Mouse (Mus musculus): Measurements from ENCODE around the gene Usp31.

Usp31 gene

DNA sequence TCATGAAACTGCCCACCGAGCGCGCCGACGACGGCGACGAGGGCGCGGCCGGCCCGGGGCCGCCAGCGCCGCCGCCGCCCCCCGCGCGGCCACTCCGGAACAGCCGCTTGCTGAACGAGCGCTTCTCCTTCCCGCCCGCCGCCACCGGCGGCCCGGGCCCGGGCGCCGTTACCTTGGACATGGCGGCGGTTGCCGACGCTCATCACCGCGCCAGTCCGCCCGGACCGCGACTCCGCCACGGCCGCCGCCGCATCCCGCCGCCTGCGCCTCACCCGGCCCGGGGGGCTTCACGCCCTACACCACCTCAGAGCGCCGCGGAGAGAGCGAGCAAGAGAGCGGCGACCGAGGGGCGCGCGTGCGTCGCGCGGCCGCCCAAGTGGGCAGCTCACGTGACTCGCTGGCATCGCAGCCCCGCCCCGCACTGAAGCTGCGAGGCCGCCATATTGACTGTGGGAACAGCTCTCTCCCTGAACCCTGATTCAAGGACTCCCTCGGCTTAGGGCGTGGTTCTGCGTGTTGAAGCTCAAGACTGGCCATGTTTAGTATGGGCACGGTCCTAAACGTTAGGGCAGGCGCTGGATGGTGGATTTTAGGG is at the start of gene Usp31:
Gene Usp31 (minus strand): TSS at position 181 of the 595 bp plus-strand sequence.
- peak; percentile 99 for DNase-seq (ENCODE audit: low read depth, low spot score)

DNA sequence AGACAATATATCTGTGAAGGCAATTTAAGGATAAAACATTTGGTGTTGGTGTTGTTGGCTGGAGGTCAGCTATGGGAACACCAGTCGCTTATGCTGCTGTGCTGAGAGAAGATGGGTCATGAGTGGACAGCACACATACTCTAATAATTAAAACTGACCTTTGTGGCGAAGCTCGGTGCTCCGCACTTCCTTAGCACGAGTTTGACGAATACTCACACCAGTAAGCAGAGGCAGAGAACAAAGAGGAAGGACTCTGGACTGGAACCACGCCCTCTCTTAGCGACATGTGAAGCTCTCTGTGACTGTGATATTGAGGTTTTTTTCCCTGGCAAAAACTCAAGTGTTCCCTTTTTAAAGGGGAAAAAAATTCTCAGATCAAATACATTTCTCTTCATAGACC is 47.7 kb upstream of the Usp31 start:
- no peak for DNase-seq (ENCODE audit: low read depth, low spot score)

DNA sequence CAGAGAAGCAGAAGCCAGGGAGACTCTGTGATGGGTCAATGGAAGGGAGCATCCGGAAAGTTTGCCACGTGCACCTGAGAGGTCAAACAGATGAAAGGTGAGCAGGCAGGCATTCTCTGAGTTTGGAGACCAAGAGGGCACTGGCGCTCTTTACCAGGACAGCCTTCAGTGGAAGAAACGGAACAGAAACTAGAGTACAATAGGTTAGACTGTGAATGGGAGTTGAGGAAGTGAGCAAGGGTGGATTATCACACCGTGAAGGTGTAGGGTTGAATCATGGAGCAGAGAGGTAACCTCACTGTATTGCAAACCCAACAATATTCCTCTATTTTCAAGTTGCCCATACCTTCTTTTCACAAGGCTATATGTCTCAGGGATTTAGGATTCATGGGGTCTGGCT is 43.2 kb upstream of the Usp31 start:
- DNase-seq (ENCODE audit: low read depth, low spot score) = no peak

DNA sequence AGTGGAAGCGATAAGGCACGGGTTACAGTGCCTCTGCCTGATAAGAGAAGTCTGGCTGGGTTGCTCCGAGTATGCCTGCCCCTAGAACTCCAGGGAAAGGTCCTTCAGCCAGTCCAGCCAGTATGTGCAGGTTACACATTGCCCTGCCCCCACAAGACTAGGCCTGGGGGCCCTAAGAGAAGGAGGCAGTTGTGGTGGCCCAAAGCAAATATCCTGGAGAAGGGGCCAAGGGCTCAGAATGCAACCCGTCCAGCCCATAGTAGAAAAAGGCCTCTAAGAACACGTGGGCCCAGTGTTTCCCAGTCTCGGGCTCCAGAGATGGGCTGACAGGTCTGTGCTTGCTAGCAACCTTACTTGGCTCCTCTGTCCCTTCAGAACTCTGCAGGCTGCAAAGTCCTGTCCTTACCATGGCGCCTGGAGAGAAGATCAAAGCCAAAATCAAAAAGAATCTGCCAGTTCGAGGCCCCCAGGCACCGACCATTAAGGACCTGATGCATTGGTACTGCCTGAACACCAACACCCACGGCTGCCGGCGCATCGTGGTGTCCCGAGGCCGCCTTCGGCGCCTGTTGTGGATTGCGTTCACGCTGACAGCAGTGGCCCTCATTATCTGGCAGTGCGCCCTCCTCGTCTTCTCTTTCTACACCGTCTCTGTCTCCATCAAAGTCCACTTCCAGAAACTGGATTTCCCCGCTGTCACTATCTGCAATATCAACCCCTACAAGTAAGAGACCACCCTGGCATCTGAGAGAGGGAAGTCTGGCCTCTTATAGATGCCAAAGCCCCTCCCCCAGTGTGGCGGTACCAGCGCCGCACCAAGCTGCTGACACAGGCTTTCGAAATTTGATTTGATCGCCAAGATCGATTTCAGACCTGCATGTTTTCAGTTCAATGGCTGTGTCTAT is 30.7 kb upstream of the Usp31 start:
- DNase-seq (ENCODE audit: low read depth, low spot score) = no peak

DNA sequence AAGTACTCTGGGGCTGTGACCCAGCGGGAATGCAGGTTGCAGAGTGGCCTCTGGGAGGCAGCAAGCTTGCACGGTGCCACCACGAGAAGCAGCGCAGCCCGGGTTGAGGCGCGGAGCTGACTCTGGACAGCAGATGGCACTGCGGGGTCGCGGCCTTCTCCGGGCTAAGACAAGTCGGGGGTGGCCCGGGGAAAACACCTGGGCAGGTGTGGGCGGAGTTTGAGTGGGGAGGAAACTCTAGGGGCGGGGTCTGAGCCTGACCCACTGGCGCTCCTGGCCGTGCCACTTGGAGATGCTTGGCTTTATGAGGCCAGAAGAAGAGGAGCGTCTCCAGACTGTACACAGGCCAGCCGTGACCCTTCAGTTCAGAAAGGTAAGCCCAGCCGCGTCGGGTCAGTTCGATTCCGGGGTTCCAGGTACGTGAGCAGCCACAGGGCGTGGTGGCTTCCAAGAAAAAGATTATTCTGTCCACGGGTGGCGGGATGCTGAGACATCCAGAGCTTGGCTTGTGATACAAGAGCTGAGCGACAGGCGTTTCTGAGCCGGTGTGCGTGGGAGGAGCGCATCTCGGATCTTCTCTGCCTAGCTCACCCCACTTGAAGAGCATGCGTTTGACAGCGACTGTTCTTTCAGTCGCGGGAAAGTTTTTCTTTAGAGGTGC is 27.2 kb upstream of the Usp31 start, which contains the start of gene Scnn1g:
Gene Scnn1g (plus strand): TSS at position 309 of the 661 bp plus-strand sequence.
- peak; percentile 95 for DNase-seq (ENCODE audit: low read depth, low spot score)

DNA sequence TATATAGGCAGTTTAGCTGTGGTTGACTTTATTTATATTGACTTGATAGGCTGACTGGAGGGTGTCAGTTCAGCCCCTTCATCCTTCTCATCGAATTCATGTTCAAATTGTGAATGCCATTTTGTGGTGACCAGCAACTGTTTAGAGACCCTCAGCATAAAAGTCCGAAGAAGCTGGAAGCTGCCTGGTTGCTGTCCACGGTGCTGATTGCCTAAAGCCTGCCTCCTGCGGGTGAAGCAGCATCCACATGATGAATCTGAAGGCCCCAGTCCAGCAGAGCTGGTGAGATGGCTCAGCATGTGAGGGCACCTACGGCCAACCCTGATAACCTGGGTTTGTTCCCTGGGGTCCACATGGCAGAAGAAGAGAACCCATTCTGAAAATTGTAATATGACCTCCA is 23.2 kb upstream of the Usp31 start:
- DNase-seq (ENCODE audit: low read depth, low spot score) = no peak

DNA sequence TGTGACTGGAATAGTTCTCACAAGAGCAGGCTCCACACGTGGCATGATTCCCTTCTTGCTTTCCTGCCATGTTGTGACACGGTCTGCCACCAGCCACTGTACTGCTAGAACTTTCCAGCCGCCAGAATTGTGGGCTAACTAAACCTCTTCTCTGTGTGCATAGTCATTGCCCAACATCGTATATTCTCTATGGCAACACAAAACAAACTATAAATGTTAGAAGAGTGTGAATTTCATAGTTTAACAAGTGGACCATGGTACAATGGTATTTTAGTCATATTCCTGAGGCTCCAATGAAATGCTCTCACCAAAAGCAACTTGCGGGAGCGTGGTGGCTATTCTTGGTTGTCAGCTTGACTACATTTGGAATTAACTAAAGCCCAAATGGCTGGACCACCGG is 10.0 kb upstream of the Usp31 start:
- peak; percentile 39 for DNase-seq (ENCODE audit: low read depth, low spot score)

DNA sequence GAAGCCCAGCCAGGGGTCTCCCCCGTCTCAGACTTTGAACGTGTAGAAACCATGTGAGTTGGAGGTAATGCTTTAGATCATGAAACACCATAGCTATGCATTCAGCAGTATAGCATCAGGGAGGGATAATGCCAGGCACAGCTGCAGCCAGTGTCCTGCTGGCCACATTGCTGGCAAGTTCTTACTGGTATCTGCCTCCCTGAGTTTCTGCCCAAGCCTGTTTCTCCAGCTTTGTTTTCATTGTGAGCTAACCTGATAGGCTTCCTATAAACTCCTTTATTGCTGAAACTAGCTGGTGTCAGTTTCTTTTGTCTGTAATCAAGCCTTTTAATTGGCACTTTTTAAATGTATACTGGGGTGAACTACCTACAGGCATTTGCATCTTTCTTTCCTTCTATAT is 4.1 kb upstream of the Usp31 start:
- no peak for DNase-seq (ENCODE audit: low read depth, low spot score)

DNA sequence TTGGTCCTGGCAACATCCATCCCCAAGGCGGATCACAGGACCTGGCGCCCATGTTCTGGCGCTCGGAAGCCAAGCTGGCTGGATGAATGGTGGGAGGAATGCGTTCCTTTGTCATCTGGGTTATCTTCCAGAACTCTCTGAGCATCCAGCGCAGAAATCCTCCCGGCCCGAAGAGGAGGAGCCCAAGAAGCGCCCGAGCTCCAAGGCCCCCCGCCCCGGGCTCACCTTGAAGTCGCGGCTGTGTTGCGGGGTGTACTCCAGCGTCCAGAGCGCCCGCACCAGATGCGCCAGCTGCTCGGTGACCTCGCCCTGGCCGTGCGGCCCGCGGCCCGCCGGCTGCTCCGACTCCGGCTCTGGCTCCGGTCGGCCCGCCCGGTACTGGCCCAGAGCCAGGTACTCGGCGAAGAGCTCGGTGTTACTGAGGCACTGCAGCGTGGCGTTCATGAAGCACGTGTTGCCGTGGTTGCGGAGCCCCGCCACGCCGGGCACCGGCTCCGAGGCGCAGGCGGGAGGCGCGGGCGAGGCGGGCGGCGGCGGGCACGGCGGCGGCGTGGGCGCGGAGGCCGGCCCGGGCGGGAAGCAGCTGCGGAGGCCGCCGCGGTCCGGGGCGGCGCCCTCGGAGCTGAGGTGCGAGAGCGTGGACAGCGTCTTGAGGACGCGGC is 511 bp downstream of the Usp31 start:
- DNase-seq (ENCODE audit: low read depth, low spot score) = peak; percentile 70

DNA sequence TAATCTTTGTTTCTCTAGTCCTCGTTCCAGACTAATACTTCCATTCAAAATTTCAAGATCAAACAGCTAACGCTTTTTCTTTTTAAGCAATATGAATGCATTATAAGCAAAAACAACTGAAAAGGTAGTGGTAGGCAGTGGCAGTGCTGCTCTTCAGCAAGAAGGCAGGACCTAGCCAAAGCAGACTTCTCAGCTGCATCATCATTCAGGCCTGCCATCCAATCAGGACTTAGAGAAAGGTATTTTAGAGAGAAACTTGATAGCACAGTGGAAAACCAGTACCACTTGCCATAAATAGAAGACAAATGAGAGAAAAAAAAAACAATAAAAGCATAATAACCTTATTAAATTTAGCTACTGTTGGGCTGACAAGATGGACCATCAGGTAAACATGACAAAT is 2.0 kb downstream of the Usp31 start:
- DNase-seq (ENCODE audit: low read depth, low spot score) = peak; percentile 59

DNA sequence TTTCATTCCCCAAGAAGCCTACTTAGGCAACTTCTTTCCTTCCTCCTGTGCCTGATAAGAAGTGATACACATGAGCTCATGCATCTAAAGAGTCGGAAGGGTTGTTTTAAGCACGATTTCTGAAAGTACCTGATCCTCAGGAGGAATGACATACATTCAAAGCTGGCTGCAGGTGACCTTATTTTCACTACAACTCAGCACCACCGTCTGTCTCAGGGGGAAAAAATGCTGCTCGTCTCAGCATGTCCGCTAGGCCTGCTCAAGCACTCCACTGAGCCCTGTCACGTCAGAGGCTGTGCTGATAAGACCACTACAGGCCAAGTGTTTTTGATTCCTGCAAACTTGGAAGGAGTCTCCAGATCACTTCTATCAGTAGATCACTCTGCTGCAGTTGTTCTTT is 5.1 kb downstream of the Usp31 start:
- DNase-seq (ENCODE audit: low read depth, low spot score) = peak; percentile 26

DNA sequence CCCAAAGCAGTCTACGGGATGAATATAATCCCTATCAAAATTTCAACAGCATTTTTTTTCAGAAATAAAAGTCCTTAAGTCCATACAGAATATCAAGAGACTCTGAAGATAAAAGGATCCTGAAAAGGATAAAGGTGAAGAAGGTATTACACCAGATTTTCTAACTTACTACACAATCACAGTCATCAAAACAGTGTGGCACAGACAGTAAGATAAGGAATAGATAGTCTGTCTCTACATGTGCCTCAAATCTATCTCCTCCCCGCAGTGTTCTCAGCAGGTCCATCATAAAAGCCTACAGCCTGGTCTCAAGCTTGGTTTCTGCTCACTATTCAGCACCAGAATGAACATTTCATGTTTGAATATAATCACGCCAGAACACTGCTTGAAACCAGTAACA is 6.6 kb downstream of the Usp31 start:
- no peak for DNase-seq (ENCODE audit: low read depth, low spot score)

DNA sequence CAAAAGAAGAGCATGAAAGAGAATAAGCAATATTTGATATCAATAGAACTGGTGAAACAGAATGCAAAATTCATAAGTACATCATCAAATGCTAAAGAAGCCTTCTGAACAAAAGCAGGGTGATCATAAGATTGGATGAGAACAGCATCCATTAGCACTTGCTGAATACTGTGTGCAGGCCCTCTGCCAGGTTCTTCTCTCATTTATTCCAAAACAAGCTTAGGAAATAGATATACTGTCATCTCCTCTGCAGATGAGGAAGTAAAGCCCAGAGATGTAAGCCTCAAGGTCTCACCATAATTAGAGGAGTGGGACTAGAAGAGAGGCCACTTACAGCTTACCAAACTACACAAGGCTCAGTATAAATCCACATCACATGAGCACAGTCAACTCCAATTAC is 7.8 kb downstream of the Usp31 start:
- DNase-seq (ENCODE audit: low read depth, low spot score) = peak; percentile 67

DNA sequence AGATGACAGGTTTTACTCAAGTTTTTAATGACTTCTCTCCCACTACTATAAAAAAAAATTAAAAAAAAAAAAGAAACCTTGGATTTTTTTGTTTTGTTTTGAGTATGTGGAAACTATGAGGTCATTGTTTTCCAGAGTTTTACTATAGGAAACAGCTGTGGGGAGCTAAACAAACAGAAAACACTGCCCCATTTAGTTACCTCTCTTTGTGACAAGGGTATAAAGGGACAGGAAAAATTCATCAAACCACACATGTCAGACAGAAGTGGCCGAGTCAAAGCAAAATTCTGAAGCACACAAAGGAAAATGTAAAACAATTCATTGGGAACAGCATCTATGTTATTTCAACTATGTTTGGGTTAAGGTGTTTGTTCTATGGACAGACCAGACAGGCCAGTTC is 9.5 kb downstream of the Usp31 start:
- peak; percentile 47 for DNase-seq (ENCODE audit: low read depth, low spot score)

DNA sequence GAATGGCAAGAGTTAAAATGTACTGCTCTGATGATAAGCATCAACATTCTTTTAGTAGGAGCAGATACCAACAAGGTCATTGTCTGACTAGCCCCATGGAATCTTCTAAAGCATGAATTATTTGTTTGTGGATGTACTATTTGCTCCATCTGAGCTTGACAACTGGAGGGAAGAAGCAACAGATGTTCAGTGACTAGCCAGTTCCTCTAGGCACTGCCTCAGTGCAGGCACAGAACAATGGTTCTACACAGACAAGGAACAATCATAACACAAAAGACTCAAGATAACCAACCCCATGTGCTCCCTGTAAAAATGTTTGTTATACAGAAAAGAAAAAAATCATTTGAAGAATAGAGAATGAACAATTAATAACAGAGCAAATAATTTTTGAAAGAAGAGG is 9.9 kb downstream of the Usp31 start:
- DNase-seq (ENCODE audit: low read depth, low spot score) = peak; percentile 91

DNA sequence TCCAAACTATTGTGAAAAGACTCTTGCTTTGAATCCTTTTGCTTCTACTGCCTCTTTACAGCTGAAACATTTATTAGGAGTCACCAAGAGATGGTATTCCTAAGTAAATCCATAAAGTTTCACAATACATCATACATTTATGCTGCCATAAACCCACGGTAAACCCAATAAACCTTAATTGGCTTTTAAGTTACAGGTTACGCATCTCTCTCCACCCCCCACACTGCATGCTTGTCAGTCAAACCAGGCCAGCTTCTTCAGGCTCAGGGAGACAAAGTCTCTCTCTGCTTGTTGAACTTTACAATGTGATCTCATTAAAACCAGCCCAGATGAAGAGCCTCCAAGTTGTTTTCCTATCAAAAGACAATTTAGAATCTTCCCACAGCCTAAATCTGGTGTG is 15.2 kb downstream of the Usp31 start:
- DNase-seq (ENCODE audit: low read depth, low spot score) = no peak

DNA sequence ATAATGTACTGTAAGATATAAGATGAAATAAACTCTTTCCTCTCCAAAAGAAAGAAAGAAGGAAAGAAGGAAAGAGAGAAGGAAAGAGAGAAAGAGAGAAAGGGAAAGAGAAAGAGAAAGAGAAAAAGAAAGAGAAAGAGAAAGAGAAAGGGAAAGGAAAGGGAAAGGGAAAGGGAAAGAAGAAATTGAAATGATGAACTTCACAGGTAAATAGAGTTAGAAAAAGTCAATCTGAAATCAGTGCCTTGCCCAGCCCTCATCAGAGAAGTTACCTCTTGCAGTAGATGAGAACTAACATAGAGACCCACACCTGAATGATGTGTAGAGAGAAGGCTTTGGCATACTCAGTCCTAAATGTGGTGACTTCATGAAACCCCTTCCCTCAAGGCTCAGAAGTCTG is 17.7 kb downstream of the Usp31 start:
- DNase-seq (ENCODE audit: low read depth, low spot score) = no peak

DNA sequence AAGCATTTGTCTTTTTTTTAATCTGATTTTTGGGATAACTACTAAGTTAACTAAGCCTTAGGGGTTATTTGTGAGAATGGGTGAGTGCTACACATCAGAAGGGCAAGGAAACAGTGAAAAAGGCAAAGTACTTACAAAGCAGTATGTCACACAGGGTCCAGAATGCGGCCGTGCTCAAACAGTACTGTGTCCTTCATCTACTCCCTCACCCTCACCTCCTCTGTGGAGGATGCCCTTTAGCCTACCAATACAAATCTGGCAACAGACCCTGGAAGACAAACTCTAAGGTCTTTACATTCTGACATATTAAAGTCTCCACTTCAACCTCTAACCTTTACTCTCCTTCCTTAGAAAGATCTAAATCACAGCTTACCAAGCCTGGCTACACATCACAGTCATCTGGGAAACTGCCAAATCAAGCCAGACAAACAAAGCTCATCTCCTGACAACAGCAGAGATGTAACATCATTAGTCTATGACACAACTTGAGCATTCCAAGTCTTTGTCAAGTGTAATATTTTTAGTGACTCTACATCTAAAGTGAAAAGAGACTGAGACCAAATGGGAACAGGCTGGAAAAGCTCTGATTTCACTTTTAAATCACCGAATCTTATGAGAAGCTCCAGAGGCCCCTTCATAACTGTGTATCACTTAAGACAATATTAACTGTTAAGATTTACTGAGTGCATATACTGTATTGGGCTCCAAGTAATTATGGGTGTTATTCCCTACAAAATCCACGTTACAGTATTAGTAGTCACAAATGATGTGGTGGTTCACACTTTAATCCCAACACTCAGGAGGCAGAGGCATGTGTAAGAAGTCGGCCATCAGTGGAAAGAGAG is 21.7 kb downstream of the Usp31 start:
- DNase-seq (ENCODE audit: low read depth, low spot score) = peak; percentile 25

DNA sequence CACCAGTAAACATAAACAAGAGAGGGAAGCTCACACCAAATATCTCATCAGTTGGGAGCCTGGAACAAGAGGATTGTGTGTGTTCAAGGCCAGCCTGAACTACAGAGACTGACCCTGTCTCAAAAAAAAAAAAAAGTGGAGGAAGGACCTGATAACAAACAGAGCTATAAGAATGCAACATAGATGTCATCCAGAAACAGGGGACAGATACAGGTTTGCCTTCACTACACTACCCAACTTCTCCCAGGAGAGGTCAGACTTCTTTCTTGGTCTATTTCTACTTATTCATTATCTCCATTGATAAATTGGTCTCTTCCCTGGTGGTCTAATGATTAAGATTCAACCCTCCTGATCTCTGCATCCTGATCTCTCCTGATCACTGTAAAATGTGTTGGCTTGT is 25.9 kb downstream of the Usp31 start:
- no peak for DNase-seq (ENCODE audit: low read depth, low spot score)

DNA sequence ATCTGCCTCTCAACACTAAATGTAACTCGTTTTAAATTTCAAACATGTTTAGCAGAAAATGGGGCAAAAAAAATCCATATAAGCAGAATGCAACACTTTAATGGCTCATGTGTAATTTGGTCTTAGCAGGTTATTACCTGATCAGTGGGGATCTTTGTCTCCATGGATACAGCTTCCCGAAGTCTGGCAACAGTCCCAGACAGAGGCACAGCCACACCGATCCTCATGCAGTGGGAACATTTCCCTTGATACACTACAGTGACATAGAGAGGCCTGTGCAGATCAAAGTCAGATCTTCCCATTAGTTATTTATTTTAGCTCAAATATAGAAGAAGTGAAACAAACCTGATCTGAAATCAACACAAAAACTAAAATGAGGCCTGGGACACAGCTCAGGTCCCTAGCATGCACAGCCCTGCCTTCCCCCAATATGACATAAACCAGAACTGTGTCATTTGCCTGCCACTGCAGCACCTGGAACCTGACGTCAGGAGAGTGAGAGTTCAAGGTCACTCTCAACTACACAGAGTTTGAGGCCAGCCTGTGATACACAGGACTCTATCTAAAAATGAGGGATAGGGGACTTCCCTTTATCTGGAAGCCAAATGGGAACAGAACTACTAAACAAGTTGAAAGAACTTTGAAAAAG is 29.8 kb downstream of the Usp31 start:
- peak; percentile 69 for DNase-seq (ENCODE audit: low read depth, low spot score)

DNA sequence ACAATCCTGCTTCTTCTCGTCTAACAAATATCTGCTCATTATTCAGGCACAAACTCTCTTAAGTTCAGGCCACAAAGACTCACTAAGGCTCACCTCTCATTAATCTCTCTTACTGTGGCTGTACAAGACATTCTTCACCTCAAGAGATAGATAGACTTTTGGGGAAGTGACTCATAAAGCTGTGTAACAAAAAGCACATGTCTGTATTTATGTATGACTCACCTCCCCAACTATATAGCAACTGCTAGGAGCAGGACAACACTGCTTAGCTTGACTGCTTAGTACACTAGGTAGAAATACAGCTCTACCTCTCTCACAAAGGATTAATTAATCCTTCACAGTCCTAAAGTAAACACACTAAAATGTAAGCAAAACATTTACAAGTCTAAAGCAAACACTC is 46.3 kb downstream of the Usp31 start:
- no peak for DNase-seq (ENCODE audit: low read depth, low spot score)
